Mouse (Mus musculus): Measurements from ENCODE around the gene Atoh7. TPM values are rescaled to one million over a fixed set of nuclear protein-coding genes. Genes with fewer than 3 reads are reported as not detected.

Gene Atoh7
- polyA plus RNA-seq, 1 experiment from 2014 or later, result not detected

- no peak overlapping the region for H3K27ac ChIP-seq (ENCODE audit: low read depth, low read length)
- no peak overlapping the region for H3K4me3 ChIP-seq (ENCODE audit: low read depth, low read length)
Measured at GRCm38 (mm10) chr10:63061266-63061665, 38.2 kb upstream of the Atoh7 start.

GRCm38 (mm10) chr10:63062696-63063095 lies 36.8 kb upstream of the Atoh7 start:
- 87% methylated on average over 5 of the region's 5 CpGs for WGBS (ENCODE audit: insufficient replicate concordance)
- no peak overlapping the region for H3K4me2 ChIP-seq
- no peaks in the 10 kb centered on the region for H3K36me3 ChIP-seq (ENCODE audit: control insufficient read depth, insufficient read depth, low read length)
- ATAC-seq (replicated peaks; ENCODE audit: insufficient number of reproducible peaks, low FRiP score, low TSS enrichment), result no peak
- H3K27me3 ChIP-seq (ENCODE audit: control insufficient read depth, insufficient read depth, low read length), result peaks cover 4% of the 10 kb centered on the region; the same call in 1 of the 2 replicates
- H3K27ac ChIP-seq (ENCODE audit: low read depth, low read length), result no peak overlapping the region
- no peaks in the 10 kb centered on the region for H3K4me1 ChIP-seq (ENCODE audit: control insufficient read depth, insufficient read depth, low read length)
- H3K4me3 ChIP-seq (ENCODE audit: low read depth, low read length), result no peak overlapping the region
- no peak overlapping the region for H3K9ac ChIP-seq (ENCODE audit: low read depth, low read length)
- no peaks in the 10 kb centered on the region for H3K9me3 ChIP-seq (replicated peaks; ENCODE audit: control insufficient read depth, low read length)

More at GRCm38 (mm10) chr10:63061266-63061665, 38.2 kb upstream of the Atoh7 start:
- Histone ChIP-seq H3K36me3 (ENCODE audit: control insufficient read depth, insufficient read depth, low read length) (no peaks in the 10 kb centered on the region), H3K4me2 (no peak overlapping the region), H3K9me3 (replicated peaks; ENCODE audit: control insufficient read depth, low read length) (no peaks in the 10 kb centered on the region), H3K27me3 (ENCODE audit: control insufficient read depth, insufficient read depth, low read length) (peaks cover 4% of the 10 kb centered on the region; the same call in 1 of the 2 replicates), H3K9ac (ENCODE audit: low read depth, low read length) (no peak overlapping the region), H3K4me1 (ENCODE audit: control insufficient read depth, insufficient read depth, low read length) (no peaks in the 10 kb centered on the region)
- ATAC-seq (replicated peaks; ENCODE audit: insufficient number of reproducible peaks, low FRiP score, low TSS enrichment), result no peak
- WGBS (ENCODE audit: insufficient replicate concordance), result 70% methylated on average over 12 of the region's 12 CpGs

GRCm38 (mm10) chr10:63063365-63063764 lies 36.1 kb upstream of the Atoh7 start:
- Histone ChIP-seq H3K4me3 (ENCODE audit: low read depth, low read length) (no peak overlapping the region), H3K4me1 (ENCODE audit: control insufficient read depth, insufficient read depth, low read length) (no peaks in the 10 kb centered on the region), H3K9ac (ENCODE audit: low read depth, low read length) (no peak overlapping the region), H3K36me3 (ENCODE audit: control insufficient read depth, insufficient read depth, low read length) (no peaks in the 10 kb centered on the region), H3K27ac (ENCODE audit: low read depth, low read length) (no peak overlapping the region), H3K4me2 (no peak overlapping the region), H3K27me3 (ENCODE audit: control insufficient read depth, insufficient read depth, low read length) (peaks cover 4% of the 10 kb centered on the region; the same call in 1 of the 2 replicates), H3K9me3 (replicated peaks; ENCODE audit: control insufficient read depth, low read length) (no peaks in the 10 kb centered on the region)
- ATAC-seq (replicated peaks; ENCODE audit: insufficient number of reproducible peaks, low FRiP score, low TSS enrichment), result no peak
- 78% methylated on average over 7 of the region's 7 CpGs for WGBS (ENCODE audit: insufficient replicate concordance)

- Histone ChIP-seq H3K9ac (ENCODE audit: low read depth, low read length) (no peak overlapping the region), H3K4me2 (no peak overlapping the region), H3K36me3 (ENCODE audit: control insufficient read depth, insufficient read depth, low read length) (no peaks in the 10 kb centered on the region), H3K4me3 (ENCODE audit: low read depth, low read length) (no peak overlapping the region), H3K9me3 (replicated peaks; ENCODE audit: control insufficient read depth, low read length) (no peaks in the 10 kb centered on the region), H3K27ac (ENCODE audit: low read depth, low read length) (no peak overlapping the region), H3K27me3 (ENCODE audit: control insufficient read depth, insufficient read depth, low read length) (peaks cover 4% of the 10 kb centered on the region; the same call in 1 of the 2 replicates), H3K4me1 (ENCODE audit: control insufficient read depth, insufficient read depth, low read length) (no peaks in the 10 kb centered on the region)
- ATAC-seq (replicated peaks; ENCODE audit: insufficient number of reproducible peaks, low FRiP score, low TSS enrichment), result no peak
- 72% methylated on average over 9 of the region's 9 CpGs for WGBS (ENCODE audit: insufficient replicate concordance)
Measured at GRCm38 (mm10) chr10:63064516-63064915, 34.9 kb upstream of the Atoh7 start.

GRCm38 (mm10) chr10:63065561-63065960 lies 33.9 kb upstream of the Atoh7 start:
- no peaks in the 10 kb centered on the region for H3K36me3 ChIP-seq (ENCODE audit: control insufficient read depth, insufficient read depth, low read length)
- no peak overlapping the region for H3K27ac ChIP-seq (ENCODE audit: low read depth, low read length)
- H3K4me3 ChIP-seq (ENCODE audit: low read depth, low read length), result no peak overlapping the region
- no peaks in the 10 kb centered on the region for H3K4me1 ChIP-seq (ENCODE audit: control insufficient read depth, insufficient read depth, low read length)
- H3K9me3 ChIP-seq (replicated peaks; ENCODE audit: control insufficient read depth, low read length), result no peaks in the 10 kb centered on the region
- WGBS (ENCODE audit: insufficient replicate concordance), result 54% methylated on average over 8 of the region's 8 CpGs
- H3K4me2 ChIP-seq, result no peak overlapping the region
- H3K9ac ChIP-seq (ENCODE audit: low read depth, low read length), result no peak overlapping the region
- no peak for ATAC-seq (replicated peaks; ENCODE audit: insufficient number of reproducible peaks, low FRiP score, low TSS enrichment)
- peaks cover 4% of the 10 kb centered on the region; the same call in 1 of the 2 replicates for H3K27me3 ChIP-seq (ENCODE audit: control insufficient read depth, insufficient read depth, low read length)

- H3K9ac ChIP-seq (ENCODE audit: low read depth, low read length), result no peak overlapping the region
- H3K27me3 ChIP-seq (ENCODE audit: control insufficient read depth, insufficient read depth, low read length), result peaks cover 4% of the 10 kb centered on the region; the same call in 1 of the 2 replicates
- H3K27ac ChIP-seq (ENCODE audit: low read depth, low read length), result no peak overlapping the region
- WGBS (ENCODE audit: insufficient replicate concordance), result 10% methylated on average over 5 of the region's 5 CpGs
- H3K4me3 ChIP-seq (ENCODE audit: low read depth, low read length), result no peak overlapping the region
- no peaks in the 10 kb centered on the region for H3K36me3 ChIP-seq (ENCODE audit: control insufficient read depth, insufficient read depth, low read length)
- no peak for ATAC-seq (replicated peaks; ENCODE audit: insufficient number of reproducible peaks, low FRiP score, low TSS enrichment)
- H3K4me2 ChIP-seq, result no peak overlapping the region
- no peaks in the 10 kb centered on the region for H3K9me3 ChIP-seq (replicated peaks; ENCODE audit: control insufficient read depth, low read length)
- no peaks in the 10 kb centered on the region for H3K4me1 ChIP-seq (ENCODE audit: control insufficient read depth, insufficient read depth, low read length)
Measured at GRCm38 (mm10) chr10:63065988-63066387, 33.5 kb upstream of the Atoh7 start.

GRCm38 (mm10) chr10:63086304-63086703 lies 13.1 kb upstream of the Atoh7 start:
- H3K27me3 ChIP-seq (ENCODE audit: control insufficient read depth, insufficient read depth, low read length), result peaks cover 3% of the 10 kb centered on the region; the same call in 1 of the 2 replicates
- no peaks in the 10 kb centered on the region for H3K36me3 ChIP-seq (ENCODE audit: control insufficient read depth, insufficient read depth, low read length)
- H3K4me1 ChIP-seq (ENCODE audit: control insufficient read depth, insufficient read depth, low read length), result peaks cover 4% of the 10 kb centered on the region; the same call in 1 of the 2 replicates
- no peaks in the 10 kb centered on the region for H3K9me3 ChIP-seq (replicated peaks; ENCODE audit: control insufficient read depth, low read length)
- WGBS (ENCODE audit: insufficient replicate concordance), result 69% methylated on average over 10 of the region's 10 CpGs
- no peak overlapping the region for H3K4me2 ChIP-seq
- no peak overlapping the region for H3K27ac ChIP-seq (ENCODE audit: low read depth, low read length)
- no peak overlapping the region for H3K9ac ChIP-seq (ENCODE audit: low read depth, low read length)
- no peak overlapping the region for H3K4me3 ChIP-seq (ENCODE audit: low read depth, low read length)
- ATAC-seq (replicated peaks; ENCODE audit: insufficient number of reproducible peaks, low FRiP score, low TSS enrichment), result no peak

- no peaks in the 10 kb centered on the region for H3K9me3 ChIP-seq (replicated peaks; ENCODE audit: control insufficient read depth, low read length)
- no peak overlapping the region for H3K27ac ChIP-seq (ENCODE audit: low read depth, low read length)
- no peaks in the 10 kb centered on the region for H3K36me3 ChIP-seq (ENCODE audit: control insufficient read depth, insufficient read depth, low read length)
- no peak for ATAC-seq (replicated peaks; ENCODE audit: insufficient number of reproducible peaks, low FRiP score, low TSS enrichment)
- WGBS (ENCODE audit: insufficient replicate concordance), result 43% methylated on average over 8 of the region's 8 CpGs
- peak overlapping the region; percentile 40 for H3K4me3 ChIP-seq (ENCODE audit: low read depth, low read length)
- H3K4me1 ChIP-seq (ENCODE audit: control insufficient read depth, insufficient read depth, low read length), result peaks cover 4% of the 10 kb centered on the region; the same call in 1 of the 2 replicates
- H3K9ac ChIP-seq (ENCODE audit: low read depth, low read length), result no peak overlapping the region; the same call in 1 of the 2 replicates
- H3K27me3 ChIP-seq (ENCODE audit: control insufficient read depth, insufficient read depth, low read length), result peaks cover 3% of the 10 kb centered on the region; the same call in 1 of the 2 replicates
- peak overlapping the region; percentile 74 for H3K4me2 ChIP-seq
Measured at GRCm38 (mm10) chr10:63089103-63089757, 10.2 kb upstream of the Atoh7 start.

All from heart, embryonic 11.5 days (tissue).